ENCODE assay signal across 12 mouse cellular contexts in the genomic region with DNA sequence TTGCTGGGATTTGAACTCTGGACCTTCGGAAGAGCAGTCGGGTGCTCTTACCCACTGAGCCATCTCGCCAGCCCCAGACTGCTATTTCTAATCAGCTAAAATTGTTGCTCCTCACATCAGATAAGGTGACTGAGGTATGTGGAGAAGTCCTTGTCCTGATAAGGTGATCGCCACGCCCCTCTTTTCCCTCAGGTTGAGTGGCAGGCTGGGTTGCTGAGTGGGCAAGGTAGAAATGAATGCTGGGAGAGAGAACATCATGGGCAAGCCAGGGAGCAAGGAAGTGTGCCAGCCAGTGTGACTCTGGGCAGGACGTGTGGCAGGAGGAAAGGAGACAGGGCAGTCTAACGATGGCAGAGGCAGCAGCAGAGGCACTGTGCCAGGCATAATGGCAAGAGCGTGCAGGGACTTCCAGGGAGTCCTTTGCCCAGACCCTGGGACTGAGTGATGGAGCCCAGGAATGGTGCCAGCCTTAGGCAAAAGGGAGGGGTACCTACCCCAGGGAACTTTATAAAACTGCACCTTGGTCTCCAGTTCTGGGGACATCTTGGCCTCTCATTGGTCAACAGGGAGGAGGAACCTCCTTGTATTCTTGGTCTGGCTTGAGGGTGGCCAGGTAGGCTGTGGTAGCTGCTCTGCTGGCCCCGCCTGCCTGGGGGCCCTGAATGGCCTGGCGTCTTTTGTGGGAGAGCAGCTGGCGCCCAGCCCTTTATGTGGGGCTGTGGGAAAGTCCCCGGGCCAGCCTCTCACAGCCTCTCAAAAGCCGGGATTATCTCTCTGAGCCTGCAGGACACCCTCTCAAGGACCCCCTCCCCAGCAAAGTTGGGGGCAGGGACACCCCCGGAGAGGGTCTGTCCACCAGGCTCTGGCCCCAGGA. TPM values are rescaled to one million over a fixed set of nuclear protein-coding genes. Genes with fewer than 3 reads are reported as not detected.
DNase-seq lines count a peak whose midpoint lies in the region; ATAC-seq and TF ChIP-seq lines count a peak whose summit lies in the region.
"Had no signal": no experiment of that assay in that cellular context is flagged by ENCODE, and none has a peak within 500 bp of the region (broad histone marks: within the 10 kb centered on the region; RNA-seq: fewer than 3 reads in every experiment).

No protein-coding gene starts in this region.

- intact Hi-C loops in heart, postnatal 36 days (cut with DNase I): no loop called here

- peak overlapping the region; percentile 95 for H3K27ac ChIP-seq in forebrain, embryonic 13.5 days
- H3K27ac ChIP-seq in neural tube, embryonic 14.5 days (ENCODE audit: low read depth, low read length): peak overlapping the region; percentile 8; the same call in 1 of the 2 replicates
- no peak overlapping the region for H3K27ac ChIP-seq in kidney, embryonic 15.5 days

- peaks cover 69% of the 10 kb centered on the region for H3K4me1 ChIP-seq in forebrain, embryonic 13.5 days
- H3K4me1 ChIP-seq in lung, adult 2 months (ENCODE audit: control insufficient read depth, insufficient read depth, low read length): 0 out of 2 replicates have a peak, but pooled peaks cover 3% of the 10 kb centered on the region
- peaks cover 6% of the 10 kb centered on the region; the same call in 1 of the 2 replicates for H3K4me1 ChIP-seq in neural tube, embryonic 14.5 days (ENCODE audit: control insufficient read depth, insufficient read depth, low read length)
- H3K4me1 ChIP-seq in kidney, embryonic 15.5 days: peaks cover 25% of the 10 kb centered on the region

- WGBS in forebrain, embryonic 13.5 days: 30% methylated on average over 14 of the region's 14 CpGs
- WGBS in lung, adult 2 months: 36% methylated on average over 14 of the region's 14 CpGs
- 41% methylated on average over 14 of the region's 14 CpGs for WGBS in neural tube, embryonic 14.5 days
- WGBS in kidney, embryonic 15.5 days: 52% methylated on average over 14 of the region's 14 CpGs

- ATAC-seq in forebrain, embryonic 13.5 days: peak; percentile 71
- peak; percentile 70; the same call in 1 of the 2 replicates for ATAC-seq in neural tube, embryonic 14.5 days (ENCODE audit: low read depth)
- ATAC-seq in kidney, embryonic 15.5 days (replicated peaks; ENCODE audit: low FRiP score): no peak

- peak; percentile 11 for DNase-seq in heart, postnatal 4 days
- DNase-seq in heart, postnatal 36 days: no peak
- DNase-seq in lung, adult 2 months: peak; percentile 36
- no peak for DNase-seq in ovary, postnatal 36 days (ENCODE audit: low spot score)
- DNase-seq in spleen, postnatal 10 days (ENCODE audit: low spot score in 2 of 2): no peak
- DNase-seq: adrenal gland, postnatal 10 days; liver; thymus, postnatal 36 days had no signal

- H3K4me3 ChIP-seq in forebrain, embryonic 13.5 days: peak overlapping the region; percentile 2; the same call in 1 of the 2 replicates
- no peak overlapping the region for H3K4me3 ChIP-seq in lung, adult 2 months (replicated peaks; ENCODE audit: extremely low read depth, low read depth, low read length)
- no peak overlapping the region for H3K4me3 ChIP-seq in neural tube, embryonic 14.5 days (ENCODE audit: low read depth, low read length)
- no peak overlapping the region for H3K4me3 ChIP-seq in kidney, embryonic 15.5 days (replicated peaks)
- H3K4me3 ChIP-seq: erythroblast, embryonic 14.5 days had no signal

- peaks cover 7% of the 10 kb centered on the region; the same call in 1 of the 2 replicates for H3K27me3 ChIP-seq in forebrain, embryonic 13.5 days
- H3K27me3 ChIP-seq in neural tube, embryonic 14.5 days (ENCODE audit: control insufficient read depth, insufficient read depth, low read length): no peaks in the 10 kb centered on the region
- peaks cover 52% of the 10 kb centered on the region for H3K27me3 ChIP-seq in kidney, embryonic 15.5 days

- H3K9me3 ChIP-seq in forebrain, embryonic 13.5 days (replicated peaks): no peaks in the 10 kb centered on the region
- no peaks in the 10 kb centered on the region for H3K9me3 ChIP-seq in neural tube, embryonic 14.5 days (ENCODE audit: control insufficient read depth, low read length)
- no peaks in the 10 kb centered on the region for H3K9me3 ChIP-seq in kidney, embryonic 15.5 days (replicated peaks)

- no peak overlapping the region for H3K9ac ChIP-seq in forebrain, embryonic 13.5 days
- H3K9ac ChIP-seq in neural tube, embryonic 14.5 days (replicated peaks; ENCODE audit: low read depth, low read length): no peak overlapping the region
- no peak overlapping the region for H3K9ac ChIP-seq in kidney, embryonic 15.5 days

- TF ChIP-seq CTCF in lung, adult 2 months (IDR thresholded peaks at IDR 0.05; ENCODE audit: insufficient read depth, low read length): no peak

- no peaks in the 10 kb centered on the region for H3K36me3 ChIP-seq in forebrain, embryonic 13.5 days (ENCODE audit: poor library complexity, severe bottlenecking)
- H3K36me3 ChIP-seq in neural tube, embryonic 14.5 days (ENCODE audit: control insufficient read depth, insufficient read depth, low read length): no peaks in the 10 kb centered on the region
- H3K36me3 ChIP-seq in kidney, embryonic 15.5 days: no peaks in the 10 kb centered on the region

- H3K4me2 ChIP-seq in forebrain, embryonic 13.5 days: peak overlapping the region; percentile 48
- peak overlapping the region; percentile 19 for H3K4me2 ChIP-seq in neural tube, embryonic 14.5 days (ENCODE audit: low read depth, low read length)
- H3K4me2 ChIP-seq in kidney, embryonic 15.5 days: no peak overlapping the region

- TF ChIP-seq POLR2A in lung, adult 2 months (IDR thresholded peaks at IDR 0.05; ENCODE audit: borderline replicate concordance, extremely low read depth, low read depth, low read length): no peak

RNA-seq across cellular contexts. Expression of gene Hes5, which starts 12.4 kb away (rescaled TPM):
- not detected for total RNA-seq in heart, postnatal 4 days (2021)
- not detected for total RNA-seq in heart, postnatal 36 days (2021)
- 243 and 266 TPM in 2 replicates for polyA plus RNA-seq in forebrain, embryonic 13.5 days (2015; fragmentation: Nextera tagmentation; extraction: Ambion mirVana)
- 0.09 TPM in 1 of 2 replicates, not detected in the other for polyA plus RNA-seq in lung, adult 2 months (2012; rRNA removed)
- polyA plus RNA-seq in neural tube, embryonic 14.5 days (2014; fragmentation: Nextera tagmentation; extraction: Ambion mirVana): 40.9 and 60.1 TPM in 2 replicates
- polyA plus RNA-seq in kidney, embryonic 15.5 days (2015; fragmentation: Nextera tagmentation; extraction: Ambion mirVana): 19.6 and 20.7 TPM in 2 replicates
- polyA plus RNA-seq: erythroblast, embryonic 14.5 days had no signal

RNA-seq across cellular contexts. Expression of gene Pank4, which starts 15.6 kb away (rescaled TPM):
- total RNA-seq in heart, postnatal 4 days (2021): 10 to 100 TPM; 34.9 to 37.5 TPM
- 10 to 100 TPM; 40.9 to 42.8 TPM for total RNA-seq in heart, postnatal 36 days (2021)
- 41.1 and 45.0 TPM in 2 replicates for polyA plus RNA-seq in forebrain, embryonic 13.5 days (2015; fragmentation: Nextera tagmentation; extraction: Ambion mirVana)
- 35.0 and 49.1 TPM in 2 replicates for polyA plus RNA-seq in lung, adult 2 months (2012; rRNA removed)
- 36.1 and 37.3 TPM in 2 replicates for polyA plus RNA-seq in neural tube, embryonic 14.5 days (2014; fragmentation: Nextera tagmentation; extraction: Ambion mirVana)
- 45.2 and 46.3 TPM in 2 replicates for polyA plus RNA-seq in kidney, embryonic 15.5 days (2015; fragmentation: Nextera tagmentation; extraction: Ambion mirVana)

RNA-seq across cellular contexts. Expression of gene Tnfrsf14, which starts 19.9 kb away (rescaled TPM):
- total RNA-seq in heart, postnatal 4 days (2021): 1 to 10 TPM; 2.7 to 3.7 TPM
- 1 to 10 TPM; 5.1 to 6.0 TPM for total RNA-seq in heart, postnatal 36 days (2021)
- polyA plus RNA-seq in forebrain, embryonic 13.5 days (2015; fragmentation: Nextera tagmentation; extraction: Ambion mirVana): 0.14 and 0.28 TPM in 2 replicates
- polyA plus RNA-seq in lung, adult 2 months (2012; rRNA removed): 51.1 and 56.8 TPM in 2 replicates
- not detected in 2 replicates for polyA plus RNA-seq in neural tube, embryonic 14.5 days (2014; fragmentation: Nextera tagmentation; extraction: Ambion mirVana)
- 1.7 TPM in 2 replicates for polyA plus RNA-seq in kidney, embryonic 15.5 days (2015; fragmentation: Nextera tagmentation; extraction: Ambion mirVana)

RNA-seq across cellular contexts. Expression of gene Fam213b, which starts 49.4 kb away (rescaled TPM):
- 10 to 100 TPM; 37.8 to 39.7 TPM for total RNA-seq in heart, postnatal 4 days (2021)
- total RNA-seq in heart, postnatal 36 days (2021): 10 to 100 TPM; 80.9 to 83.5 TPM
- polyA plus RNA-seq in forebrain, embryonic 13.5 days (2015; fragmentation: Nextera tagmentation; extraction: Ambion mirVana): 29.5 and 34.1 TPM in 2 replicates
- 8.9 and 14.8 TPM in 2 replicates for polyA plus RNA-seq in lung, adult 2 months (2012; rRNA removed)
- 51.9 and 64.7 TPM in 2 replicates for polyA plus RNA-seq in neural tube, embryonic 14.5 days (2014; fragmentation: Nextera tagmentation; extraction: Ambion mirVana)
- polyA plus RNA-seq in kidney, embryonic 15.5 days (2015; fragmentation: Nextera tagmentation; extraction: Ambion mirVana): 34.1 and 40.6 TPM in 2 replicates

Comparison
In these comparisons a context has a peak if more than half of its experiments do, and no peak if none do; other contexts are left out.
1. DNase-seq: peak in heart, postnatal 4 days (single experiment) and lung, adult 2 months (single experiment); none in heart, postnatal 36 days (0 of 2), ovary, postnatal 36 days (single experiment) and spleen, postnatal 10 days (0 of 2).
2. RNA of gene Hes5, which starts 12.4 kb away (polyA plus RNA-seq): 243 to 266 TPM in forebrain, embryonic 13.5 days, 40.9 to 60.1 TPM in neural tube, embryonic 14.5 days and 19.6 to 20.7 TPM in kidney, embryonic 15.5 days; 0.09 TPM in lung, adult 2 months; every median in the first group is over 10 times any median in the second.
3. RNA of gene Tnfrsf14, which starts 19.9 kb away (polyA plus RNA-seq): 51.1 to 56.8 TPM in lung, adult 2 months; 1.7 TPM in kidney, embryonic 15.5 days, 0.14 to 0.28 TPM in forebrain, embryonic 13.5 days and not detected in neural tube, embryonic 14.5 days; every median in the first group is over 10 times any median in the second.